Mouse (Mus musculus): ENCODE results near the gene Hmg20b. TPM values are rescaled to one million over a fixed set of nuclear protein-coding genes. Genes with fewer than 3 reads are reported as not detected.

Hmg20b gene
- polyA plus RNA-seq, 1 experiment from 2014 or later = 72.2 TPM

DNA sequence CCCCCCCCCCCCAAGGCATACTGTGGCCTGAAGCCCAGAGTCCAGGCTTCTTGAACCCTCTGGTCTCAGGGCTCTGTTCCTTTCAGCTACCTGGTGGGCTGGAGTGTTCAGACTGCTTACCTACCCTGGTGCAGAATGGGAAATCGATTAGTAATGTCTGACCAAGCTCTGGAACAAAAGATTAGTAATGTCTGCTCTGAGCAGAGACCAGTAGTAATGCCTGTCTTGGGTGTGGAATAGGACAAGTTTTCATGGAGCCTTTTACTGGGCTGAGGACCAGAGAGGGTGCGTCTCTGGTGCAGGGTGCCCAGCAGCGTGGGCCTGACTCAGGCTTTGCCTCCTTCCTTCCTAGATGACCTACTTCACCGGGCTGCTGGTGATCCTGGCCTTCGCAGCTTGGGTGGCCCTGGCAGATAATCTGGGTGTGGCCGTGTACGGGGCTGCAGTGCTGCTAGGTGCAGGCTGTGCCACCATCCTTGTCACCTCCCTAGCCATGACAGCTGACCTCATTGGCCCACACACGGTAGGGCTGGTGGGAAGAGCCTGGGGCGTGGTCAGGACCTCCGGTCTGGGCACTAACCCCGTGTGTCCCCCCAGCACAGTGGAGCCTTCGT, 12.2 kb upstream of the Hmg20b start:
- no peaks in the 10 kb centered on the region for H3K27me3 ChIP-seq (ENCODE audit: control insufficient read depth, insufficient read depth, low read length)
- TF ChIP-seq EP300 (optimal IDR thresholded peaks at IDR 0.05) = no peak
- TF ChIP-seq CTCF (IDR thresholded peaks at IDR 0.05; ENCODE audit: low read depth) = no peak
- peak overlapping the region; percentile 82 for H3K27ac ChIP-seq (replicated peaks)
- no peaks in the 10 kb centered on the region for H3K9me3 ChIP-seq (ENCODE audit: control insufficient read depth, low read length)
- ATAC-seq (ENCODE audit: low FRiP score, low TSS enrichment) (peak; percentile 36), DNase-seq (ENCODE audit: low spot score) (peak; percentile 70)
- WGBS = 60% methylated on average over 12 of the region's 12 CpGs
- H3K4me1 ChIP-seq (replicated peaks; ENCODE audit: control insufficient read depth, insufficient read depth) = peaks cover 4% of the 10 kb centered on the region
- no peak overlapping the region for H3K4me3 ChIP-seq (ENCODE audit: low read depth, low read length)
- peak overlapping the region; percentile 25 for H3K4me2 ChIP-seq (replicated peaks; ENCODE audit: low read depth)
- H3K9ac ChIP-seq (ENCODE audit: low read length) = peak overlapping the region; percentile 38
- H3K36me3 ChIP-seq (ENCODE audit: control insufficient read depth, insufficient read depth, low read length) = peaks cover 5% of the 10 kb centered on the region; the same call in 1 of the 2 replicates

DNA sequence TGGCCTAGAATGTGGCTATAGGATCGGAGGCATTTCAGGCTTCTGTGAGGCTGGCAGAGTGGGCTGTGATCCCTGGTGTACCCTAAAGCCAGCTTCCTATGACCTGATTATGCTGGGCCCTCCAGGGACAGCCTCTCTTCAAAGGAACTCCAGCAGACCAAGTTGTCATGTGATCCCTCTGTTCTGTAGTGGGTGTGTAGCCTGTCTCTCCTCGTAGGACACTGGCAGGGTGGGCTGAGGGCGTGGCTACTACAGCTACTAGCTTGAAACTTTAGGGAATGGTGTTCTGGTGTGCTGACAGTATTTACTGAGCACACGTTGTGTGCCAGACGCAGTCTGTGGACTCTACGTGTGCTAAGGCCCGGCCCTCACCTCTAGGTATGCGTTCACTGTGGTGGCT, 10.4 kb upstream of the Hmg20b start:
- Histone ChIP-seq H3K4me3 (ENCODE audit: low read depth, low read length) (no peak overlapping the region), H3K27me3 (ENCODE audit: control insufficient read depth, insufficient read depth, low read length) (no peaks in the 10 kb centered on the region), H3K4me1 (replicated peaks; ENCODE audit: control insufficient read depth, insufficient read depth) (peaks cover 7% of the 10 kb centered on the region), H3K9ac (ENCODE audit: low read length) (no peak overlapping the region), H3K9me3 (ENCODE audit: control insufficient read depth, low read length) (no peaks in the 10 kb centered on the region), H3K27ac (replicated peaks) (no peak overlapping the region), H3K36me3 (ENCODE audit: control insufficient read depth, insufficient read depth, low read length) (no peaks in the 10 kb centered on the region), H3K4me2 (replicated peaks; ENCODE audit: low read depth) (no peak overlapping the region)
- WGBS = 56% methylated on average over 8 of the region's 8 CpGs
- ATAC-seq (ENCODE audit: low FRiP score, low TSS enrichment) = no peak
- TF ChIP-seq EP300 (optimal IDR thresholded peaks at IDR 0.05) (no peak), CTCF (IDR thresholded peaks at IDR 0.05; ENCODE audit: low read depth) (no peak)
- DNase-seq (ENCODE audit: low spot score) = no peak

DNA sequence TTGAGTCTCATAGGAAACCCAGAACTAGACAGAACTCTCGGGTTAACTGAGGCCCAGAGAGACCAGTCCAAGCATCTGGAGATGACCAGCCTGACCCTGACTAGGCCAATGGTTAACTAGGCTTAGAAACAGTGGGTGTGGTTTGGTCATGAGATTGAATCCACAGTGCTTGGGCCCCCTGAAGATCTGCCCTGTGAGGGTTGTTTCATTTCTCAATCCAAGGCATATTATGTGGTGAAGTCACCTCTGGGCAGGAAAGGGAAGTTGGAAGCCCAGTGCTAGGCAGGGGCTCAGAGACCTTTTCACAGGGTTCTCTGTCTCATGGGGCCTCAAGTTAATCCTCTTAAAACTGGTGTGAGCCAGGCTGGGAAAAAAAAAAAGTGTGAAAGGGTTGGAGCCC, 8.6 kb upstream of the Hmg20b start:
- Histone ChIP-seq H3K4me1 (replicated peaks; ENCODE audit: control insufficient read depth, insufficient read depth) (peaks cover 4% of the 10 kb centered on the region), H3K27ac (replicated peaks) (no peak overlapping the region), H3K9ac (ENCODE audit: low read length) (0 out of 2 replicates have a peak overlapping the region, but pooled peaks have one; percentile 18), H3K4me3 (ENCODE audit: low read depth, low read length) (no peak overlapping the region), H3K9me3 (ENCODE audit: control insufficient read depth, low read length) (no peaks in the 10 kb centered on the region), H3K27me3 (ENCODE audit: control insufficient read depth, insufficient read depth, low read length) (no peaks in the 10 kb centered on the region), H3K4me2 (replicated peaks; ENCODE audit: low read depth) (peak overlapping the region; percentile 98; the same call in 1 of the 2 replicates), H3K36me3 (ENCODE audit: control insufficient read depth, insufficient read depth, low read length) (no peaks in the 10 kb centered on the region)
- ATAC-seq (ENCODE audit: low FRiP score, low TSS enrichment) = no peak
- WGBS = 54% methylated on average over 1 of the region's 1 CpGs
- no peak for DNase-seq (ENCODE audit: low spot score)
- TF ChIP-seq CTCF (IDR thresholded peaks at IDR 0.05; ENCODE audit: low read depth) = no peak
- no peak for TF ChIP-seq EP300 (optimal IDR thresholded peaks at IDR 0.05)

DNA sequence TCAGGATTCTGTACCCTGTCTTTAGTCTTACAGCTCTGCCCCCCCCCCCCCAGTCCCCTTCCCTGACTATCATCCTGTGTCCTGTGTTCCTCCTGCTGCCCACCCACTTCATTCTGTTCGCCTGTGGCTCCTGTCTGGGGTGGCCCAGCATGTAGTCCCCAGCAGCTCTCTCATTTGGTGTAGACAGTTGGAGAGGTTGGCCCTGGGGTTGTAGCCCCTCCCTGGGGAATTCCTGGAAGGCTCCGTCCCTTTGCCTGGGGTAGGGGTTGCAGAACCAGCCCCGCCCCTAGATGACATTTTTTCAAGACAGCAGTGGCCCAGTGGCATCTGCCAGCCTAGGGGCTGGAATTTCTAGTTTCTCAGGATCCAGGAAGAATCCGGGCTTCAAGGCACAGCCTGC, 7.9 kb upstream of the Hmg20b start:
- Histone ChIP-seq H3K27me3 (ENCODE audit: control insufficient read depth, insufficient read depth, low read length) (no peaks in the 10 kb centered on the region), H3K4me3 (ENCODE audit: low read depth, low read length) (peak overlapping the region; percentile 75), H3K4me2 (replicated peaks; ENCODE audit: low read depth) (peak overlapping the region; percentile 98), H3K4me1 (replicated peaks; ENCODE audit: control insufficient read depth, insufficient read depth) (peaks cover 4% of the 10 kb centered on the region), H3K9ac (ENCODE audit: low read length) (peak overlapping the region; percentile 79), H3K27ac (replicated peaks) (no peak overlapping the region; the same call in 1 of the 2 replicates), H3K9me3 (ENCODE audit: control insufficient read depth, low read length) (no peaks in the 10 kb centered on the region), H3K36me3 (ENCODE audit: control insufficient read depth, insufficient read depth, low read length) (no peaks in the 10 kb centered on the region)
- no peak for DNase-seq (ENCODE audit: low spot score)
- TF ChIP-seq CTCF (IDR thresholded peaks at IDR 0.05; ENCODE audit: low read depth) (no peak), EP300 (optimal IDR thresholded peaks at IDR 0.05) (no peak)
- 26% methylated on average over 4 of the region's 4 CpGs for whole genome bisulfite sequencing
- ATAC-seq (ENCODE audit: low FRiP score, low TSS enrichment) = no peak

DNA sequence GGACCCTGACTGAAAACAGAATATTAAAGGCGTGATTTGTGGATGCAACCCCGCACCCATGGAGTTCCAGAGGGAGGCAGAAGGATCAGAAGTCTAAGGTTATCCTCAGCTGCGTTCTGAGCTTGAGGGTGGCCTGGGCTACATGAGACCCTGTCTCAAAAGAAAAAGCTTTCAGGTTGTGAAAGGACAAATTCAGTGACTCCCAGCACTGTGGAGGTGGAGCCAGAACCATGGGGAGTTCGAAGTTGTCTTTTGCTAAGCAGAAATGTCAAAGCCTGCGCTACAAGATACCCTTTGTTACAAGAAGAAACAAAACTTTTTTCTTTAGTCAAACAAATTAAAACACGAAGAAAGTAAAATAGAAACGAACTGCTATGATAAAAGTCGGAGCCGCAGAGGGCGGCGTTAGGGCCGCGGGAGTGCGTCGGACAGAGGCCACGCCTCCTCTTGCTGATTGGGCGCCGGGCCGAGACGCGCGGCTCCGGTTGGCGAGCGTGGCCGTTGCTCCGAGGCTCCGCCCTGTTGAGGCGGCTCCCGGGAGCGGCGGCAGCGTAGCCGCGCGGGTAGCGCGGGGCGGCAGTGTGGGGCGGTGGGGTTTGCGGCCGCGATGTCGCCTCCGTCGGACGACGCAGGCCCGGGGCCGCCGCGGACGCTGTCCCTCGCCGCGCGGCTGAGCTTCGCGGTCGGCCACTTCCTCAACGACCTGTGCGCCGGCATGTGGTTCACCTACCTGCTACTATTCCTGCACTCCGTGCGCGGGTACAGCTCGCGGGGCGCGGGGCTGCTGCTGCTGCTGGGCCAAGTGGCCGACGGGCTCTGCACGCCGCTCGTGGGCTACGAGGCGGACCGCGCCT, 6.9 kb upstream of the Hmg20b start, which contains the start of gene Mfsd12:
Gene Mfsd12, plus strand, starts transcription at position 501 of the 854 bp plus-strand sequence.
- peaks cover 4% of the 10 kb centered on the region for H3K4me1 ChIP-seq (replicated peaks; ENCODE audit: control insufficient read depth, insufficient read depth)
- peak within 1 kb of the TSS; percentile 75 for H3K4me3 ChIP-seq (ENCODE audit: low read depth, low read length)
- ATAC-seq (ENCODE audit: low FRiP score, low TSS enrichment) = peak; percentile 79
- H3K9me3 ChIP-seq (ENCODE audit: control insufficient read depth, low read length) = no peaks in the 10 kb centered on the region
- H3K9ac ChIP-seq (ENCODE audit: low read length) = peak within 1 kb of the TSS; percentile 79
- no peak for TF ChIP-seq CTCF (IDR thresholded peaks at IDR 0.05; ENCODE audit: low read depth)
- no peak for TF ChIP-seq EP300 (optimal IDR thresholded peaks at IDR 0.05)
- no peaks in the 10 kb centered on the region for H3K27me3 ChIP-seq (ENCODE audit: control insufficient read depth, insufficient read depth, low read length)
- WGBS = 2% methylated on average over 77 of the region's 79 CpGs
- H3K4me2 ChIP-seq (replicated peaks; ENCODE audit: low read depth) = peak within 1 kb of the TSS; percentile 98
- DNase-seq (ENCODE audit: low spot score) = peak; percentile 92
- peak within 1 kb of the TSS; percentile 53 for H3K27ac ChIP-seq (replicated peaks)
- H3K36me3 ChIP-seq (ENCODE audit: control insufficient read depth, insufficient read depth, low read length) = no peaks in the 10 kb centered on the region
